Mouse (Mus musculus): ENCODE results near the gene Plppr1. TPM values are rescaled to one million over a fixed set of nuclear protein-coding genes. Genes with fewer than 3 reads are reported as not detected.

The Plppr1 gene
- polyA plus RNA-seq, 1 experiment from 2014 or later = 0.70 TPM

DNA sequence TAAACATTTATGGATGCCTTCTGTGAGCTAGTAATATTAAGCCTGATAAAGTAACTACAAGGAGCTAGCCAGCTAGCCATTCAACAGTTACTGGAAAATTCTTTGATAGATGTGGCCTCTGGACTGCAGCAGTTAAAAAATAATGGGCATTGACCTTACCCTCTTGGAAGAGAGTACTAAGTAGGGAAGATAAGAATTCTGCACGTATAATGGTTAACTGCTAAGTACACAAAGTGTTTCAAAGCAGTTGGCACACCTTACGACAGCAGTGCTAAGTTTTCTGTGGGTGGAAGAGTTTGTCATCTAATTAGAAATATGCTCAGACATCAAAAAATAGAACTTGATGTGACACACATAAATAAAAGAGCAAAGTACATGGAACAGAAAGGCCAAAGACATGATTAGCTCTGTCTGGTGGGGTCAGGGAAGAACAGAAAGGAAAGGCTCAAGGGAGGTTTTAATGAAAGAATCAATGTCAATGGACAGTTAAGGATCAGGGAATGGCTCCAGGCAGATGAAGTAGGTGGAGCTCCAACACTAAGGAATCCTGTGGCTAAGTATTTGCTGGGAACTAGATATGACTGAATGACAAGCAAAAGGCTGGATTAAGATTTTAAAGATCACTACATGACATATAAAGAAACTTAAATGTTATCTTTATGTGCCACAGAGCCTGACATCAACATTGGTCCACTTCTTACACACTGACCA is 120.6 kb downstream of the Plppr1 start:
- no peak overlapping the region for H3K9ac ChIP-seq (ENCODE audit: low read depth, low read length)
- no peaks in the 10 kb centered on the region for H3K4me1 ChIP-seq (replicated peaks; ENCODE audit: control insufficient read depth, insufficient read depth, low read length)
- H3K4me2 ChIP-seq = no peak overlapping the region
- WGBS = 52% methylated on average over 2 of the region's 2 CpGs
- H3K36me3 ChIP-seq (ENCODE audit: control insufficient read depth, insufficient read depth, low read length) = no peaks in the 10 kb centered on the region
- no peak for ATAC-seq (replicated peaks; ENCODE audit: low FRiP score)
- DNase-seq (ENCODE audit: low spot score) = no peak
- H3K27ac ChIP-seq (ENCODE audit: low read depth, low read length) = no peak overlapping the region
- no peaks in the 10 kb centered on the region for H3K27me3 ChIP-seq (replicated peaks; ENCODE audit: control insufficient read depth, insufficient read depth, low read length)
- no peaks in the 10 kb centered on the region for H3K9me3 ChIP-seq (ENCODE audit: control insufficient read depth, low read length)
- no peak overlapping the region for H3K4me3 ChIP-seq (ENCODE audit: low read depth, low read length)

DNA sequence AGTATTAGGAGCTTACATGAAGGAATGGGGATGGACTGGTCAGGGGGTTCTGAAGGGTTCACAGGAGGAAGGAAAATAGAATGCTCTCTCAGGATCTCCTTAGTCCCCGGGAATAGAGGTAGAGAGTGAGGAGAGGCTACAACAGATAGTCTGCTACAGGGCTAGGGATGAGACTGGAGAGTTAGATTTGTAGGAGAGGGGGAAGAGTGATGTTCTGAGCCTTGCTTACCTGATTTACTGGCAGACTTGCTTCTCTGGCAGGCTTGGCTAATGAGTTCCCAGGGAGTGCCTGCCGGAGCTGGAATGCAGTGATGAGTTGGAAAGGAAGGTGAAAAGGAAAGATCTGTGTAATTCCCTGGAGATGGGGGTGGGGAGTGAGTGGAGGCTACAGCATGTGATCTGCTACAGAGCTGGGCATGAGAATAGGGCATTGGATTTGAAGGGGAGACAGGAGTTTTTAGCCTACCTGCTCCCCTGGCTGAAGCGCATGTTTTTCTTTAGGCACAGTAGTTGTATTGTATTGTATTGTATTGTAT is 131.0 kb downstream of the Plppr1 start:
- Histone ChIP-seq H3K4me3 (ENCODE audit: low read depth, low read length) (no peak overlapping the region), H3K4me2 (no peak overlapping the region), H3K4me1 (replicated peaks; ENCODE audit: control insufficient read depth, insufficient read depth, low read length) (no peaks in the 10 kb centered on the region), H3K9me3 (ENCODE audit: control insufficient read depth, low read length) (no peaks in the 10 kb centered on the region), H3K27me3 (replicated peaks; ENCODE audit: control insufficient read depth, insufficient read depth, low read length) (no peaks in the 10 kb centered on the region), H3K9ac (ENCODE audit: low read depth, low read length) (no peak overlapping the region), H3K27ac (ENCODE audit: low read depth, low read length) (no peak overlapping the region), H3K36me3 (ENCODE audit: control insufficient read depth, insufficient read depth, low read length) (no peaks in the 10 kb centered on the region)
- ATAC-seq (replicated peaks; ENCODE audit: low FRiP score) = no peak
- no peak for DNase-seq (ENCODE audit: low spot score)
- 58% methylated on average over 3 of the region's 3 CpGs for WGBS

DNA sequence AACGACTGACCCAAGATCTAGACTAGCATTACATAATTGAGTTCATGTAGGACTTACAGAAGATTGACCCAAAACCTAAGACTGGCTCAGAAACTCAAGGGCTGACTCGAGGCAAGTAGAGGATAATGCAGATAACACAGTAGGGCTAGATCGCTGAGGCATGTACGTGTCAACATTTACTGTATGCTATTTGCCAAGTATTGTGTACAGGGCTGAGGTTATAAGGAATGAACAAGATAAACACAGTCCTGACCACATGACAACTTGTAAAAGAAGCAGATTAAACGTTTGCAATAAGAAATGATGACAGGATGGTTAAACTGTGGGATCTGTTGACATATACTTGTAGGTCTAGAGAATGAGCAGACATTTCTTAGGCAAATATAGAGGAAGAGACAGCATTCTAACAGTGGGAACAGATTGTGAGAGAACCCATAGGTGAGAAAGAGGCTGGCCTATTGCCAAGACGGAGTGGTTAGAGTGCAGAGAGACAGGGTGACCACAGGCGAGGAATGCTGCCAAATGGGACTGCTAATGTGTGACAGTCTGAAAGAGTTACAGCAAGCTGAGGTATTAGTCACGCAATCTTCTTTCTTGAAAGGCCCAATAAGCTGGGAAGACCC is 138.2 kb downstream of the Plppr1 start:
- Histone ChIP-seq H3K36me3 (ENCODE audit: control insufficient read depth, insufficient read depth, low read length) (no peaks in the 10 kb centered on the region), H3K4me3 (ENCODE audit: low read depth, low read length) (no peak overlapping the region), H3K27me3 (replicated peaks; ENCODE audit: control insufficient read depth, insufficient read depth, low read length) (no peaks in the 10 kb centered on the region), H3K27ac (ENCODE audit: low read depth, low read length) (no peak overlapping the region), H3K4me2 (no peak overlapping the region), H3K9me3 (ENCODE audit: control insufficient read depth, low read length) (no peaks in the 10 kb centered on the region), H3K4me1 (replicated peaks; ENCODE audit: control insufficient read depth, insufficient read depth, low read length) (no peaks in the 10 kb centered on the region), H3K9ac (ENCODE audit: low read depth, low read length) (no peak overlapping the region)
- ATAC-seq (replicated peaks; ENCODE audit: low FRiP score) = no peak
- 68% methylated on average over 8 of the region's 8 CpGs for WGBS
- DNase-seq (ENCODE audit: low spot score) = no peak

DNA sequence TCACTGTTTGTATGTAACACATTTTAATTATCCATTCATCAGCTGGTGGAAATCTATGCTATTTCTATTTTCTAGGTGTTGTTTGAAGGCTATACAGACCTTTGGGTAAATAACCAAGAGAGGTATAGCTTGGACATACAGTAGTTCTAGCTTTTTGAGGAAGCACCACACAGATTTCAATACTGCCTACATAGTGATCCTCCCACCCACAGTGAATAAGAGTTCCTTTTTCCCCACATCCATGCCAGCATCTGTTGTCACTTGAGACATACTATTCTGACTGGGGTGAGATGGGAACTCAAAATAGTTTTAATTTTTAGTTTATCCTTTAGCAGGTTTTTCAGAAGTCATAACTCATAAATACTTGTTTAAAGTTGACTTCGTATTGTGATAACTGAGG is 151.4 kb downstream of the Plppr1 start:
- Histone ChIP-seq H3K36me3 (ENCODE audit: control insufficient read depth, insufficient read depth, low read length) (no peaks in the 10 kb centered on the region), H3K9me3 (ENCODE audit: control insufficient read depth, low read length) (no peaks in the 10 kb centered on the region), H3K27ac (ENCODE audit: low read depth, low read length) (no peak overlapping the region), H3K4me3 (ENCODE audit: low read depth, low read length) (no peak overlapping the region), H3K9ac (ENCODE audit: low read depth, low read length) (no peak overlapping the region), H3K4me1 (replicated peaks; ENCODE audit: control insufficient read depth, insufficient read depth, low read length) (no peaks in the 10 kb centered on the region), H3K4me2 (no peak overlapping the region), H3K27me3 (replicated peaks; ENCODE audit: control insufficient read depth, insufficient read depth, low read length) (no peaks in the 10 kb centered on the region)
- 83% methylated on average over 1 of the region's 1 CpGs for WGBS
- DNase-seq (ENCODE audit: low spot score) = no peak
- ATAC-seq (replicated peaks; ENCODE audit: low FRiP score) = no peak

DNA sequence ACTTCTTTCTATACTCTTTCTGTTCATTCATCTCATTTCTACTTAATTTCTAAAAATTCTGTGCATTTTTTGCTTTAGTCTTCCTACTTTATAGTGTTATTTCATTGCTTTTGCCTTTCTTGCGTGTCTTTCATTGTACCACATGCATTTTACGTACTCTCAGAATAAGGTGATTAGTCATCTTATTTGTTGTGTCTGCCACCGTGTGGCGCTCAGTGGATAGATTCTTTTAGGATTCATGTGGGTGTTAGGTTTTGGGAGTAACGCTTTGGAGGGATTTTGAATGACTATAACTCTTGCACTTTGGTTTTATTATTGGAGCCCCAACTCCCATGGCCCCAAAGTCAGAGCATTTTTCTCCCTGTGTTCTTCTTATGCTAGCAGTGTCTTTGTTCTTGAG is 152.5 kb downstream of the Plppr1 start:
- Histone ChIP-seq H3K27ac (ENCODE audit: low read depth, low read length) (no peak overlapping the region), H3K9me3 (ENCODE audit: control insufficient read depth, low read length) (no peaks in the 10 kb centered on the region), H3K9ac (ENCODE audit: low read depth, low read length) (no peak overlapping the region), H3K4me2 (no peak overlapping the region), H3K4me3 (ENCODE audit: low read depth, low read length) (no peak overlapping the region), H3K27me3 (replicated peaks; ENCODE audit: control insufficient read depth, insufficient read depth, low read length) (no peaks in the 10 kb centered on the region), H3K36me3 (ENCODE audit: control insufficient read depth, insufficient read depth, low read length) (no peaks in the 10 kb centered on the region), H3K4me1 (replicated peaks; ENCODE audit: control insufficient read depth, insufficient read depth, low read length) (no peaks in the 10 kb centered on the region)
- 71% methylated on average over 5 of the region's 5 CpGs for WGBS
- ATAC-seq (replicated peaks; ENCODE audit: low FRiP score) = no peak
- DNase-seq (ENCODE audit: low spot score) = no peak

DNA sequence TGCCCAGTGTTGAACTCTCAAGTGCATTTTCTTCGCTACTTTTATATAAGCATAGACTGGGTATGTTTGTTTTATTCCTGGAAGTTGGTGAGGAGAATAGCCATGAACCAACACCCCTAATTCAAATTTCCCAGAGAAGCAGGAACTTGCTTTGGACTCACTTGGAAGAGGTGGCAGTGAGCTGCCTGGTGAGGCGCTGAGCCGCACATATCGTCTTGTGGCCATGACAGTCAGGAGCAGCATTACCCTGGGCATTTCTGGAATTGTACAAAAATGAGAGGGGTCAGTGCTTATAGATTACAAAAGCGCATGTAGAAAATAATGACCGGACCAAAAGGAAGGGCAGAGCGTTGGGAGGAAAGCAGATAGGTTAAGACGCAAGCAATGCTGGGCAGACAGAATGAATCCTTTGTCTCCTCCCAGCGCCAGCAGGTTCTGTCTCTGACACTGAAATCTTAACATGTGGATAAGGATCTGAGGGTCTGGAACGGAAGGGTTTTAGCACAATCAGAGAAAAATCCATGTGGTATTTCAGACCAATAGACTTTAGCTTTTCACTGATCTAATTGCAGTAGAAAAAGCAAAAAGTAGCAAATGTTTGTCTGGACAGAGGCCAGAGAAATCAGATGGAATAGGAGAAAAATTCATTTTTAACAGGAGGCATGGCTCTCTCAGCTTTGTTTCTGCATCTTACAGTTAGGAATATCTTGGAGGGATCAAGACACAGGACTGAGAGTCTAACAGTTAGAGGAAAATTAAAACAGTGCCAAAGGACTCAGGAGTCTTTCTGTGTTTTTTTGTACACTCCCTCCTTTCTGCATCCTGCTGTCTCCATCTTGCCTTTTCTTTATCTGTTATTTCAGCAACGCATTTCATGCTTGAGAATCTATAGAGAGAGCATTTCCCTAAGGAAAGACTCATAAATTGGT is 153.8 kb downstream of the Plppr1 start:
- H3K27me3 ChIP-seq (replicated peaks; ENCODE audit: control insufficient read depth, insufficient read depth, low read length) = no peaks in the 10 kb centered on the region
- no peak overlapping the region for H3K4me3 ChIP-seq (ENCODE audit: low read depth, low read length)
- H3K4me2 ChIP-seq = no peak overlapping the region
- H3K9ac ChIP-seq (ENCODE audit: low read depth, low read length) = no peak overlapping the region
- ATAC-seq (replicated peaks; ENCODE audit: low FRiP score) (no peak), DNase-seq (ENCODE audit: low spot score) (no peak)
- H3K27ac ChIP-seq (ENCODE audit: low read depth, low read length) = no peak overlapping the region
- 75% methylated on average over 11 of the region's 11 CpGs for WGBS
- H3K36me3 ChIP-seq (ENCODE audit: control insufficient read depth, insufficient read depth, low read length) = no peaks in the 10 kb centered on the region
- no peaks in the 10 kb centered on the region for H3K9me3 ChIP-seq (ENCODE audit: control insufficient read depth, low read length)
- H3K4me1 ChIP-seq (replicated peaks; ENCODE audit: control insufficient read depth, insufficient read depth, low read length) = no peaks in the 10 kb centered on the region

DNA sequence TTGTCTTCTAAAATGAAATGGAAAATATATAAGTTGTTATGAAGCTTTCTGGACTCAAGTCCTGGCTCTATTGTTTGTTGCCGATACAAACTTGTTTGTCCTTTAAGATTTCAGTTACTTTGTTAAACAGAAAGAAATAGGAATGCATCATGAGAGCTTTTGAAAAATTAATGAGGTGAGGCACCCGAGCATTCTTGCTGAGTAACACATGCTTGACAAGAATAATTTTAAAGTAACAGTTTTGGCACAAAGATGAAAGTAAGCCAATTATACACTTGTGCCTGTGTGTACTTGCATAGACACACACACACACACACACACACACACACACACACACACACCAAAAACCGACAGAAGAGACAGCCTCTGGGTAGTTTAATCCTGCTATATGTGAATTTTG is 155.3 kb downstream of the Plppr1 start:
- H3K27me3 ChIP-seq (replicated peaks; ENCODE audit: control insufficient read depth, insufficient read depth, low read length) = no peaks in the 10 kb centered on the region
- no peaks in the 10 kb centered on the region for H3K9me3 ChIP-seq (ENCODE audit: control insufficient read depth, low read length)
- ATAC-seq (replicated peaks; ENCODE audit: low FRiP score) = no peak
- no peaks in the 10 kb centered on the region for H3K4me1 ChIP-seq (replicated peaks; ENCODE audit: control insufficient read depth, insufficient read depth, low read length)
- H3K36me3 ChIP-seq (ENCODE audit: control insufficient read depth, insufficient read depth, low read length) = no peaks in the 10 kb centered on the region
- no peak overlapping the region for H3K4me2 ChIP-seq
- no peak overlapping the region for H3K27ac ChIP-seq (ENCODE audit: low read depth, low read length)
- WGBS = 68% methylated on average over 3 of the region's 3 CpGs
- H3K9ac ChIP-seq (ENCODE audit: low read depth, low read length) = no peak overlapping the region
- no peak for DNase-seq (ENCODE audit: low spot score)
- no peak overlapping the region for H3K4me3 ChIP-seq (ENCODE audit: low read depth, low read length)

DNA sequence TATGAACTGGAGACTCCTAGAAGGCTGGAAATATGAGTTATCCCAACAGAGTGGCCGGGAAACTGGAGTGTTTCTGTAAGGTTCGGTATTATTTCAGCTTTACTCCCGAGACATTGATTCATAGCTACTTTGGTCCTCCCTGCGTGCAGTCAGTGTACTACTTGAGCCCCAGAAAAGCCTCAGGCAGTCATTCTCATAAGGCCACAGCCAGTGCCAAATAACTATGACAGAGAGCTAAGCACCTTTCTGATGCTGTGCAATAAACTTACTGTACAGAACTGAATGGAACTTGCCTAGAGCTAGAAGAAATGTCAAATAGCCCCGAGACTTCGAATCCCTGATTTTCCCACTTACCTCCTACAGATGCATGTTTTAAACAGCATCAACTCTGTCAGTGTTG is 164.4 kb downstream of the Plppr1 start:
- H3K4me1 ChIP-seq (replicated peaks; ENCODE audit: control insufficient read depth, insufficient read depth, low read length) = no peaks in the 10 kb centered on the region
- no peaks in the 10 kb centered on the region for H3K36me3 ChIP-seq (ENCODE audit: control insufficient read depth, insufficient read depth, low read length)
- no peak overlapping the region for H3K27ac ChIP-seq (ENCODE audit: low read depth, low read length)
- H3K4me3 ChIP-seq (ENCODE audit: low read depth, low read length) = no peak overlapping the region
- no peak for ATAC-seq (replicated peaks; ENCODE audit: low FRiP score)
- no peaks in the 10 kb centered on the region for H3K27me3 ChIP-seq (replicated peaks; ENCODE audit: control insufficient read depth, insufficient read depth, low read length)
- WGBS = 87% methylated on average over 6 of the region's 6 CpGs
- H3K4me2 ChIP-seq = no peak overlapping the region
- DNase-seq (ENCODE audit: low spot score) = no peak
- H3K9ac ChIP-seq (ENCODE audit: low read depth, low read length) = no peak overlapping the region
- H3K9me3 ChIP-seq (ENCODE audit: control insufficient read depth, low read length) = no peaks in the 10 kb centered on the region
